Mouse (Mus musculus): ENCODE results near the gene Stx8.

Gene Stx8

DNA sequence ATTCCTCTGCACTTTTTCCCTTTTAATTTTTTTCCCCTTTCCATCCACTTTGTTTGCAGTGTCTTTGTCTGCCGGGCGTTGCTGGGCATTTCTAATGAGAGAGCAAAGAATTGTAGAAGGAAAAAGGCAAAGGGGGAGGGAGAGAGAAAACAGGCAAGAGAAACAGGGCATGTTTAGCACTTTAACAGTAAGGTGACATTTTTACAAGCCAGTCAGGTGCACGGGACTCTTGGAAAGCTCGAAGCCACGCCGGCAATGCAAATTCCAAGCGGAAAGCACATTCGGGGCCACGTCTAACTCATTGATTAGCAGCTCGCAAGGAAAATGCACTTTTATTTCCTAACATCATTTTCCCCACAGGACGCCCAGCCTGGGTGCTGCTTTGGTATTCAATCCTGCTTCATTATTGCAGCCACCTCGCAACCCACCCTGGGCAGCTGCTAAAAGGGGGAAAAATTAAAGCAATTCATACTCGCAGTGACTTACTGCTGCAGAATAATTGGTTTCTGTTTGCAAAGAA lies 179.1 kb downstream of the Stx8 start:
- DNase-seq (ENCODE audit: low spot score in 2 of 2) = no peak

DNA sequence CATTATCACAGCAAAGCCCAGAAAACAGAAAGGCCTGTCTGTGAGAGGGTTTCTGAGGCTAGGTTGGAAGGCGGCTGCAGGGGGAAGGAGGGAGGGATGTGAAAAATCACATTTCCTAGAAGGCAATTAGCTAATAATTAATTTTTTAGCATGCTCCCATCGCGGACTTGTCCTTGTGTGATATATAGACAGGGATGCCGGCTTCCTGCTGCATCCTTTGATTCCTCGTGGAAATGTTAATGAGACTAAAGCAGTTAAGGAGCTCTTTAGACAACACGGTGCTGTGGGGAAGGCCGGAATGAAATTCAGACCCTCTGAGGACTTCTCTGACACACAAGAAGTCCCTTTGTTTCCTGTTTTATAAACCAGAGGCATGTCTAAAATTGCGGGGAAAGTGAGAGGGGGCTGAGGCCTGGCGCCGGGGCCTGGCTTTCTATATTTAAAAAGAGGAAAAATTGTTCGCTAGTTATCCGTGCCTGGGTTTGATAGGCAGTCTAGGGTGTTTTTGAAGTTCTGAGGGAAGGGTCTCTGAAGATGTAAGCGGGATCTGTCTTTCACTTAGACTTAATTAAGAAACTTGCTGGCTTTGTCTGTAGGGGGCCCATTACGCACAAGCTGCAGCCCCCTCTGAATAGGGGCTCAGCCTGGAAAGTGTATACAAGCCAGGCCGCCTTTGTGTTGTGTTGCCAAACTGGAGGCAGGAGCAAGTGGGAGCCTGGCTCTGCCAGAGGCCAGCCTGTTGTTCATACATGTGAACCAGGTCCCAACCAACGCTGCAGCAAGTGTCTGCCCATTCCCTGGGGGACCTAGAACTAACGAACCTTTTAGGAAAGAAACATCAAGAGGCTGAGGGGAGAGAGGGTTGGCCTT lies 179.8 kb downstream of the Stx8 start:
- no peak for DNase-seq (ENCODE audit: low spot score in 2 of 2)

DNA sequence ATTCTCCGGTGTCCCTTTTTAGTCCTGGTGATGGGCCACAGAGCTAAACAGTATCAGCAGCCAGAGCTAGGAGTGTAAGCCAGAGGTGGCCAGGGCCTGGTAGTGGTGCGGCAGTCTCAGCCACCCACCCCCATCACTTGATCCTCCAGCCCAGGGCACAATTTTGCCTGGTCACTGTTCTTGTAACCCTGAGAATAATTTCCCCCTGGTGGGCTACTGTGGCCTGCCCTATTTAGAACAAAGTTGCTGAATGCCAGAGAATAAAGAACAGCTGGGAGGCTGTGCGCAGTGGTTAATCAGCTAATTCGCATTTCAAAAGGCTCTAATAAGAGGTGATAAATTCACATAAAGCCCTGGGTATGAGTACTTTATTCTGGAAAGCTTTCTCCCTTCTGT lies 180.5 kb downstream of the Stx8 start:
- no peak for DNase-seq (ENCODE audit: low spot score in 2 of 2)

- DNase-seq (ENCODE audit: low spot score in 2 of 2) = no peak
Observed at GRCm38 (mm10) chr11:68150938-68151337, 184.9 kb downstream of the Stx8 start.

- DNase-seq (ENCODE audit: low spot score in 2 of 2) = no peak
Observed at GRCm38 (mm10) chr11:68155821-68156220, 189.8 kb downstream of the Stx8 start.

GRCm38 (mm10) chr11:68158166-68158565 lies 192.2 kb downstream of the Stx8 start:
- DNase-seq (ENCODE audit: low spot score in 2 of 2) = no peak

DNA sequence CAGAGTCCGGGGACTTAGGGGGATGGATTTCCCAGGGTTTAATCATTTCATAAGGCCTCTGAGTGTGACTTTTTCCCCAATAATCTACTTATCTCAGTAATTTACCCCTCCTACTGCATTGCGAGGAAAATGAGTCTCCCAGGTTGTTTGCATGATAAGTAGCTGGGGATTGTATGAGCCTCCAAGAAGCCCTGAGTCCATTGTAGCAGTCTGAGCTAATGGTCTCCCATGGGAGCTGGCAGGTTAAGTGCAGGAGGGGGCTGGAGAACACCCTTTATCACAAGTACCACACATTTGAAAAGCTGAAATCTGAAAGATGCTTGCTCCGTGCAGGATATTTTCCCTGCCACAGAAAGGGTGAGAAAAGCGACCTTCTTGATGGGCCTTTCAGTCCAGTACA lies 193.9 kb downstream of the Stx8 start:
- no peak for DNase-seq (ENCODE audit: low spot score in 2 of 2)

- DNase-seq (ENCODE audit: low spot score in 2 of 2) = no peak
Observed at GRCm38 (mm10) chr11:68164408-68164807, 198.4 kb downstream of the Stx8 start.

DNA sequence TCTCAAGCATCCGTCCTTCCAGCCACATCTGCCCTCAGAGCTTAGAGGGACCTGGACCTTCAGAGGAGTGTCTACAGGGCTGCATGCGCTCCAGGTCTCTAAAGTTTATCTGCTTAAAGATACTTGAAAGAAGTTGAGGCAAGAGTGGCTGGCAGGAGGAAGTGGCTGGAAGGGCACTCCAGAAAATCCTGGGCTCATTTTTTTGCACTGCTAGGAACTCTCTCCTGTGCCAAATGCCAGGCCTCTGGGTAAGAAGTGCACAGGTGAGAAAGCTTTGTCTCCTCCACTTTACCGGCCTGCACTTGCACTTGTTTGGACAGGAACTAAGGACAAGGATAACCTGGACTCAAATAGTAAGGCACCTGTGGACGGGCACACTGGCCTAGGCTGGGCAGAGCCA lies 202.4 kb downstream of the Stx8 start:
- no peak for DNase-seq (ENCODE audit: low spot score in 2 of 2)

- DNase-seq (ENCODE audit: low spot score in 2 of 2) = no peak
Observed at GRCm38 (mm10) chr11:68171973-68172647, 206.1 kb downstream of the Stx8 start.

GRCm38 (mm10) chr11:68172648-68173045 lies 206.7 kb downstream of the Stx8 start:
- DNase-seq (ENCODE audit: low spot score in 2 of 2) = no peak

- DNase-seq (ENCODE audit: low spot score in 2 of 2) = no peak
Observed at GRCm38 (mm10) chr11:68176550-68176949, 210.6 kb downstream of the Stx8 start.

- DNase-seq (ENCODE audit: low spot score in 2 of 2) = no peak
Observed at GRCm38 (mm10) chr11:68177415-68177814, 211.4 kb downstream of the Stx8 start.

- DNase-seq (ENCODE audit: low spot score in 2 of 2) = no peak
Observed at GRCm38 (mm10) chr11:68185647-68186046, 219.7 kb downstream of the Stx8 start.

GRCm38 (mm10) chr11:68187242-68187641 lies 221.2 kb downstream of the Stx8 start:
- DNase-seq (ENCODE audit: low spot score in 2 of 2) = no peak

GRCm38 (mm10) chr11:68188695-68189201 lies 222.8 kb downstream of the Stx8 start:
- no peak for DNase-seq (ENCODE audit: low spot score in 2 of 2)

- DNase-seq (ENCODE audit: low spot score in 2 of 2) = no peak
Observed at GRCm38 (mm10) chr11:68190849-68191248, 224.9 kb downstream of the Stx8 start.

- no peak for DNase-seq (ENCODE audit: low spot score in 2 of 2)
Observed at GRCm38 (mm10) chr11:68195168-68195567, 229.2 kb downstream of the Stx8 start.

GRCm38 (mm10) chr11:68195693-68196176 lies 229.7 kb downstream of the Stx8 start:
- no peak for DNase-seq (ENCODE audit: low spot score in 2 of 2)

DNA sequence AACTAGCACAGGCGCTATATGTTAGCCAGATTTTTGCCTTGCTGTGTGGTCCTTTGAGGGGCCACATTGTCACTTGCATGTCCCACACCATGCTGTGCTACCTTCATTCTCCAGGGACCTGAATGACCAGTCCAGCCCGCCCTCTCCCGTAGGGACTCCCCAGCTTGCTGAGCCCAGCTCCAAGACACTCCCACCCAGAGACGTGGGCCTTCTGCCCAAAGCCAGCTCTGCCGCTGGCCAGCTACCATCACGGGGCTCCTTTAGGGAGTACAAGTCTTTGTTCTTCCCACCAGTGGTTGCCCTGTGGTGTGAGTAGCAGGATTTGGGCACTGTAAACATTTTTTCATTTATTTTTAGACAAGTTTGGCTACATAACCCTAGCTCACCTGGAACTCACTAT lies 230.6 kb downstream of the Stx8 start:
- DNase-seq (ENCODE audit: low spot score in 2 of 2) = no peak

DNA sequence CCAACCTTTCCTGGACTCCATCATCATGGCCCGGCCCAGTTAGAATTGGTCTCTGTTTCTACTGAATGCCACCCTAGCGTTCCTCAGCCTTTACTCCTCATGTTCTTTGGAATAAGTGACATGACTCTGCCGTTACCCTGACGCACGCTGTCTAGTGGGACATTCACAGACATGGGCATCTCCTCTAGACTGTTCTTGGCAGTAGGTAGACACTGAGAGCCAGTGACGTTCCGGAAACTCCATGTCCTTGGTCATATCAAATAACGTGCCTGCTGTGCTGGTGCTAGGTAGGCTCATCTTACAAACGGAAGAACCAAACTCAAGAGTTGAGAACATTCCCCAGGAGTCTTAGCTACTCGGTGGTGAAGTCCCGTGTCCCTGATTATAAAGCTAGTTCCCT lies 231.5 kb downstream of the Stx8 start:
- DNase-seq (ENCODE audit: low spot score in 2 of 2) = no peak

- no peak for DNase-seq (ENCODE audit: low spot score in 2 of 2)
Observed at GRCm38 (mm10) chr11:68198696-68199095, 232.7 kb downstream of the Stx8 start.

GRCm38 (mm10) chr11:68199103-68199502 lies 233.1 kb downstream of the Stx8 start:
- no peak for DNase-seq (ENCODE audit: low spot score in 2 of 2)
